ENCODE assay signal across 10 mouse cellular contexts in the genomic region with DNA sequence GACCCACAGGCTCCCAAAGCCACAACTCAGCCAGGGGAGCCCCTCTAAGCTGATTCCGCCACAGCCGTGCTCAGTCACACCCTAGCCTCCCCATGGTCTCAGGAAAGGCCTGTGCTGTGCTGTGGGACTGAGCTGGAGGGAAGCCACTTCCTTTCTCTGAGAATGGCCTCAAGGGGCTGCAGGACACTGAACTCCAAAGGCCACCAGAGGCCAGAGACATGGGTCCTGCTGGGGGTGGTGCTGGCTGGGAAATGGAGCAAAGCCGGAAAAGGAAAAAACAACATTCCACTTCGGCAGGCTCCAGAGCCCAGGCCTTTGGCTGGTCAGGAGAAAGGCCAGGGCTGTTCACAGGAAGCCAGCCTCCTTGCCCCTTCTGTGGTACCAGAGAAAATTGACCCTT. TPM values are rescaled to one million over a fixed set of nuclear protein-coding genes. Genes with fewer than 3 reads are reported as not detected.
DNase-seq lines count a peak whose midpoint lies in the region; ATAC-seq and TF ChIP-seq lines count a peak whose summit lies in the region.
"Had no signal": no experiment of that assay in that cellular context is flagged by ENCODE, and none has a peak within 500 bp of the region (broad histone marks: within the 10 kb centered on the region; RNA-seq: fewer than 3 reads in every experiment).

No protein-coding gene starts in this region.

- intact Hi-C loops in heart, postnatal 36 days (cut with DNase I): no loop called here

- ATAC-seq in liver, embryonic 13.5 days (ENCODE audit: low read depth): peak; percentile 52; the same call in 1 of the 2 replicates
- no peak for ATAC-seq in granulocyte monocyte progenitor cell, adult 5-6 weeks (replicated peaks; ENCODE audit: poor library complexity, severe bottlenecking)

- no peaks in the 10 kb centered on the region for H3K27me3 ChIP-seq in spleen, adult 2 months (ENCODE audit: control insufficient read depth, insufficient read depth, low read length)
- H3K27me3 ChIP-seq in liver, embryonic 13.5 days: no peaks in the 10 kb centered on the region

- DNase-seq in spleen, adult 2 months (ENCODE audit: low read depth in 1 of 2, low spot score in 2 of 2): no peak
- no peak for DNase-seq in spleen, adult 18-20 months
- DNase-seq in heart, postnatal 36 days: peak; percentile 61 to 71
- DNase-seq in liver, embryonic 13.5 days: no peak
- no peak for DNase-seq in T-cell, adult 2 months (ENCODE audit: low spot score)
- no peak for DNase-seq in right cerebral cortex, postnatal 25 days
- no peak for DNase-seq in spleen, postnatal 14 days (ENCODE audit: low spot score in 2 of 2)

- H3K9me3 ChIP-seq in liver, embryonic 13.5 days (replicated peaks): no peaks in the 10 kb centered on the region
- H3K9me3 ChIP-seq: G1E had no signal

- TF ChIP-seq POLR2A in spleen, adult 2 months (IDR thresholded peaks at IDR 0.05; ENCODE audit: low read depth, low read length): no peak

- H3K27ac ChIP-seq in spleen, adult 2 months (ENCODE audit: insufficient read depth, low read length): peak overlapping the region; percentile 44
- H3K27ac ChIP-seq in liver, embryonic 13.5 days: peak overlapping the region; percentile 9

- no peak overlapping the region for H3K4me2 ChIP-seq in liver, embryonic 13.5 days

- no peak overlapping the region for H3K4me3 ChIP-seq in spleen, adult 2 months (ENCODE audit: extremely low read depth, insufficient read depth, insufficient read length)
- no peak overlapping the region for H3K4me3 ChIP-seq in liver, embryonic 13.5 days (replicated peaks)

- 83% methylated on average over 4 of the region's 4 CpGs for WGBS in spleen, adult 2 months
- 77% methylated on average over 4 of the region's 4 CpGs for WGBS in liver, embryonic 13.5 days (ENCODE audit: insufficient replicate concordance)

- no peak for TF ChIP-seq CTCF in spleen, adult 2 months (IDR thresholded peaks at IDR 0.05; ENCODE audit: extremely low read depth, insufficient read depth, insufficient read length, insufficient replicate concordance)

- no peaks in the 10 kb centered on the region for H3K4me1 ChIP-seq in spleen, adult 2 months (ENCODE audit: control insufficient read depth, insufficient read depth, insufficient read length)
- peaks cover 5% of the 10 kb centered on the region; the same call in 1 of the 2 replicates for H3K4me1 ChIP-seq in liver, embryonic 13.5 days (replicated peaks)

- H3K36me3 ChIP-seq in spleen, adult 2 months (ENCODE audit: control insufficient read depth, insufficient read depth, low read length): peaks cover 43% of the 10 kb centered on the region
- peaks cover 100% of the 10 kb centered on the region for H3K36me3 ChIP-seq in liver, embryonic 13.5 days

- H3K9ac ChIP-seq in liver, embryonic 13.5 days: no peak overlapping the region

RNA-seq across cellular contexts. Expression of gene Capn12, which starts 30.4 kb away (rescaled TPM):
- polyA plus RNA-seq in spleen, adult 2 months (2012; rRNA removed): 0.13 and 0.14 TPM in 2 replicates
- under 1 TPM; 0.19 to 0.27 TPM for total RNA-seq in heart, postnatal 36 days (2021)
- 0.09 and 0.13 TPM in 2 replicates for polyA plus RNA-seq in liver, embryonic 13.5 days (2015; fragmentation: Nextera tagmentation; extraction: Ambion mirVana)
- not detected in 2 replicates for total RNA-seq in granulocyte monocyte progenitor cell, adult 5-6 weeks (2014; fragmentation: Nextera tagmentation)
- 0.13 TPM in 1 of 2 replicates, not detected in the other for total RNA-seq in granulocyte monocyte progenitor cell, adult 5-6 weeks (2017)

RNA-seq across cellular contexts. Expression of gene Lgals7, which starts 48.0 kb away (rescaled TPM):
- polyA plus RNA-seq in spleen, adult 2 months (2012; rRNA removed): 0.34 and 0.48 TPM in 2 replicates
- total RNA-seq in heart, postnatal 36 days (2021): 1 to 10 TPM in 1 of 2 experiments, under 1 TPM in 1; 0.73 to 1.4 TPM
- 0.44 TPM in 1 of 2 replicates, not detected in the other for polyA plus RNA-seq in liver, embryonic 13.5 days (2015; fragmentation: Nextera tagmentation; extraction: Ambion mirVana)
- not detected in 2 replicates for total RNA-seq in granulocyte monocyte progenitor cell, adult 5-6 weeks (2014; fragmentation: Nextera tagmentation)
- not detected in 2 replicates for total RNA-seq in granulocyte monocyte progenitor cell, adult 5-6 weeks (2017)
- total RNA-seq: layer of hippocampus, adult 8-10 months had no signal

RNA-seq across cellular contexts. Expression of gene Actn4, which starts 50.5 kb away (rescaled TPM):
- 156 and 192 TPM in 2 replicates for polyA plus RNA-seq in spleen, adult 2 months (2012; rRNA removed)
- 10 to 100 TPM; 69.4 to 81.8 TPM for total RNA-seq in heart, postnatal 36 days (2021)
- 116 and 131 TPM in 2 replicates for polyA plus RNA-seq in liver, embryonic 13.5 days (2015; fragmentation: Nextera tagmentation; extraction: Ambion mirVana)
- 85.8 and 94.3 TPM in 2 replicates for total RNA-seq in granulocyte monocyte progenitor cell, adult 5-6 weeks (2014; fragmentation: Nextera tagmentation)
- total RNA-seq in granulocyte monocyte progenitor cell, adult 5-6 weeks (2017): 40.2 and 47.1 TPM in 2 replicates

Comparison
In these comparisons a context has a peak if more than half of its experiments do, and no peak if none do; other contexts are left out.
1. DNase-seq: peak in heart, postnatal 36 days (2 of 2); none in spleen, adult 2 months (0 of 2), spleen, adult 18-20 months (0 of 2), liver, embryonic 13.5 days (single experiment), T-cell, adult 2 months (single experiment), right cerebral cortex, postnatal 25 days (single experiment) and spleen, postnatal 14 days (0 of 2).